Mouse (Mus musculus): ENCODE measurements around the gene Snx7. TPM values are rescaled to one million over a fixed set of nuclear protein-coding genes. Genes with fewer than 3 reads are reported as not detected.

Snx7 gene
- polyA plus RNA-seq (2016; fragmentation: Nextera tagmentation; extraction: Ambion mirVana), result 40.1 and 41.9 TPM in 2 replicates

DNA sequence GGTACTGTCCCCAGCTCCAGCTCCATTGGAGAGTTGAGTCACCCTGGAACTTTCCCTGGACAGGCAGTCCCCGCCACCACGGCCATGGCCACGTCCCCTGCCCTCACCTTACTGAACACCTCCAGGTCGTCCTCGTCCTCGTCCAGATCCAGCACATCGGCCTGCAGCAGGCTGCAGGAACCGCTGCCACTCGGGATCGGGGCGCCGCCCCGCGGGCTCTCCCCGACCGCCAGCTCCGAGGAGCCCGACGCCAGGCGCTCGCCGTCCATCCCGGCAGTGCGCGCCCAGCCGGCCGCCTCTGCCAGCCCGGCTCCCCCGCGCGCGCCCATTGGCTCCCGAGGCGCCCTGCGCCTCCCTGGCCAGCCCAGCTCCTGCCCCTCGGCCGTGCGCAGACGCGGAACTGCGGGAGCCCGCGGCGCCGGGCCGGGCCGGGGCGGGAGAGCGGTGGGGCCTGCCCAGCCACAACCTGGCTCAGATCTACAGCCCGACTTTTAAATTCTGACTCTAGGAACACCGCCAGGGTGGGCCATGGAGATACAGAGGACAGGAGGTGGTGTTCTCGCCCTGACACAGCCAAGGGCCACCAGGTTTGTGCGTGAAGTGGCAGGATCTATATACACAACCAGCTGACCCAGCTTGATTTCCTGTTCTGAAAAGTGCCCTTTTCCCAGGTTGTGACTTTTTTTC, at the start of gene Snx7:
Gene Snx7, minus strand, starts transcription at position 300 of the 687 bp plus-strand sequence.
- Histone ChIP-seq H3K36me3 (no peaks in the 10 kb centered on the region), H3K4me1 (0 out of 2 replicates have a peak, but pooled peaks cover 5% of the 10 kb centered on the region), H3K27ac (peak within 1 kb of the TSS; percentile 88), H3K27me3 (ENCODE audit: insufficient read depth, poor library complexity, severe bottlenecking) (no peaks in the 10 kb centered on the region), H3K4me3 (peak within 1 kb of the TSS; percentile 72), H3K9me3 (no peaks in the 10 kb centered on the region)
- under 1% methylated on average over 53 of the region's 53 CpGs for WGBS
- peak; percentile 90 for DNase-seq (ENCODE audit: low spot score)

DNA sequence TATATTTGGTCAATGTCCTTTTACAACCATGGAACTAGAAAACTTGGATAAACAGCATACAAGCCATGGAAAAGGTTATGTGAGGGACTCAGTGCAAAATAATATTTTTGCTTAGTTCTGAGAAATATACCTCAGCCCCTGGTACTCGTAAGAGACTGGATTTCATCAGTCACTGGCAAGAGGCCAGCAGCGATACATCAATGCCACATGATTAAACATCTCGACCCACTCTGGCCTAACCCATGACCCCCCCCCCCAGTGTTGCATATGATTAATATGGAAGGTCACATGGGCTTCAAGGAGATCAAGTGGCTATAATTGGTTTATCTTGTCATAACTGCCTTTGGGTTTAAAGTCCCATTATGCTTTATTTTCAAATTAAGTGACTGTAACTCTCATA, 46.7 kb upstream of the Snx7 start:
- WGBS, result 66% methylated on average over 3 of the region's 3 CpGs
- DNase-seq (ENCODE audit: low spot score), result no peak
- Histone ChIP-seq H3K4me1 (no peaks in the 10 kb centered on the region), H3K27me3 (ENCODE audit: insufficient read depth, poor library complexity, severe bottlenecking) (no peaks in the 10 kb centered on the region), H3K4me3 (no peak overlapping the region), H3K27ac (no peak overlapping the region), H3K9me3 (no peaks in the 10 kb centered on the region), H3K36me3 (no peaks in the 10 kb centered on the region)

DNA sequence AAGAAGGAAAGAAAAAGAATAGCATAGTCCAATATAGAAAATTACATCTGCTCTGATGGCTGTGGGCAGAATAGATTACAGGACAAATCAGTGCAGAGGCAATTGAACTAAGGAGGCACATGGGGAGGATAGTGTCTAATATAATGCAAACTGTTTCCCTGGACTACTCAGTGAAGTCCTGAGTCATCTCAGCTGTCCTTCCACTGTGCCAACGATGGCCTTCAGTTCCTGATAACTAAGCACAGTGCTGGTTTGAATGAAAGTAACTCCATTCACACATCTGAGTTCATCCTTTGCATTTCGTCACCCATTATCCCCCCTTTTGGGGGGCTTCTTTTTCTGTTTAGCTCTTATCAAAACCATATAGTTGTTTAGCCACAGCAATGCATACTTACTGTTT, 25.0 kb upstream of the Snx7 start:
- H3K27me3 ChIP-seq (ENCODE audit: insufficient read depth, poor library complexity, severe bottlenecking), result no peaks in the 10 kb centered on the region
- 57% methylated on average over 2 of the region's 2 CpGs for WGBS
- no peaks in the 10 kb centered on the region for H3K36me3 ChIP-seq
- no peaks in the 10 kb centered on the region for H3K4me1 ChIP-seq
- no peak for DNase-seq (ENCODE audit: low spot score)
- H3K4me3 ChIP-seq, result no peak overlapping the region
- no peaks in the 10 kb centered on the region for H3K9me3 ChIP-seq
- no peak overlapping the region for H3K27ac ChIP-seq

DNA sequence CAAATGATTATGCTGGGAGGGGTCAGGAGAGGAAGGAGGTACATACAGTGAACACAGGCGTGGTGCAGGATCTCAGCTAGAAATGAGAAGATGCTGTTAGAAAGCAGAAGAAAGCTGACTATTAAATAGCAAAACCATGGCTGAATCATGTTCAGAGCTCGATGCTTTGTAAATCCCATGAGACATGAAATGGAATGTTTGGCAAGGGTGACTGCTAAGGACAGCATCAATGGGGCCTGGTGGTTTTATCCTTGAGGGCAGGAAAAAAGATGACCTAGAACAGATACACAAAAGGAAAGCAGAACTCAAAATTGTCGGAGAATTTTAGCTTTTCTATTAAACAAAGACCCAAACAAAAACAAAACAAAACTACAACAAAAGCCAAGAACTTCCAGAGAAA, 6.7 kb upstream of the Snx7 start:
- Histone ChIP-seq H3K4me1 (no peaks in the 10 kb centered on the region), H3K36me3 (no peaks in the 10 kb centered on the region), H3K27ac (no peak overlapping the region), H3K9me3 (no peaks in the 10 kb centered on the region), H3K4me3 (no peak overlapping the region), H3K27me3 (ENCODE audit: insufficient read depth, poor library complexity, severe bottlenecking) (no peaks in the 10 kb centered on the region)
- WGBS, result 79% methylated on average over 3 of the region's 3 CpGs
- DNase-seq (ENCODE audit: low spot score), result no peak

DNA sequence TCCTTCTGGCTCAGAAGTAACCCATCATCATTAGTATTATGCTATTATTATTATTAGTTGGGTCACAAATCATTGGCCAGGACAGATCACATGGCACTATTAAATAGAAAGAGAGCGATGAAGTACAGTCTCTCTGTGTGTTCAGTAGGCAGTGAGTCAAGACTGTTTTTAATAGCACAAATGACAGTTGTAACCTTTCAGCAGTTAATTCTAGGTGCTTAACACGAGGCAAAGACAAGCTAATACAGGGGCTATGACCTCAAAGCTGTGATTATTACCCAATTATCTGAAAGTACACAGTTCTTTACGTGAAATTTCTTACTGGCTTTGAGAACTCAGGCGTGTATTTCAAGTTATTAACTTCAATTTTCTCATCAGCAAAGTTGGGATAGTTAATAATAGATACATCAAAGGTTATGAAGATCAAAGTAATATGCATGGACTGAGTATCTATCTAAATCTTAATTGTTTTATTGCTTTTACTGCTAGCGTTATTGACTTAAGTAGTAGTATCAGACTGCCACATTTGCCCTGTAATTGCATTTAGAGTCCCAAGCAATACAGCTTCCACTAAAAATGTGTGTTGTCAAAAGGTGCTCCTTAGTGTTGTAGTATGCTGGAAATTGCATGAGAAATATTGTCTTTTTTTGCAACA, 4.6 kb upstream of the Snx7 start:
- Histone ChIP-seq H3K9me3 (no peaks in the 10 kb centered on the region), H3K36me3 (no peaks in the 10 kb centered on the region), H3K4me3 (no peak overlapping the region), H3K27ac (no peak overlapping the region), H3K4me1 (no peaks in the 10 kb centered on the region), H3K27me3 (ENCODE audit: insufficient read depth, poor library complexity, severe bottlenecking) (no peaks in the 10 kb centered on the region)
- no peak for DNase-seq (ENCODE audit: low spot score)
- 76% methylated on average over 5 of the region's 5 CpGs for WGBS

DNA sequence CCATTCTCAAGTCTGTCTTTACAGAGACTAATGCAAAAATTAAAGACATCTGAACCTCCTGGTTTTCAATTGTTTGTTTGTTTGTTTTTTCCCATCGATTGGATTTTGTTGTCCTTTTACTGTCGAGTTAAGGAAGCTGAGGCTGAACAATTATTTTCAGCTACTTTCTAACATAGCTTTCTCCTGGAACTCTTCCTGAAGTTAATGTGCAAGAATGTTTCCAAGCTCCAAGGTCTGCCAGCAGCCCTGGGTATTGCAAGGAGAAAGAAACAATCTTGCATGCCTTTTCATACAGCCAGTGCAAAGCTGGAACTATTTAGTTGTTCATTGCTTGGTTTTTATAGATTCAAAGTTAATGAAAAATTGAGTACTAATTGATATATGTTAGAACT, 584 bp upstream of the Snx7 start:
- Histone ChIP-seq H3K36me3 (no peaks in the 10 kb centered on the region), H3K4me1 (0 out of 2 replicates have a peak, but pooled peaks cover 5% of the 10 kb centered on the region), H3K27me3 (ENCODE audit: insufficient read depth, poor library complexity, severe bottlenecking) (no peaks in the 10 kb centered on the region), H3K9me3 (no peaks in the 10 kb centered on the region), H3K27ac (peak overlapping the region; percentile 88), H3K4me3 (peak overlapping the region; percentile 72)
- 18% methylated on average over 2 of the region's 2 CpGs for WGBS
- DNase-seq (ENCODE audit: low spot score), result no peak

DNA sequence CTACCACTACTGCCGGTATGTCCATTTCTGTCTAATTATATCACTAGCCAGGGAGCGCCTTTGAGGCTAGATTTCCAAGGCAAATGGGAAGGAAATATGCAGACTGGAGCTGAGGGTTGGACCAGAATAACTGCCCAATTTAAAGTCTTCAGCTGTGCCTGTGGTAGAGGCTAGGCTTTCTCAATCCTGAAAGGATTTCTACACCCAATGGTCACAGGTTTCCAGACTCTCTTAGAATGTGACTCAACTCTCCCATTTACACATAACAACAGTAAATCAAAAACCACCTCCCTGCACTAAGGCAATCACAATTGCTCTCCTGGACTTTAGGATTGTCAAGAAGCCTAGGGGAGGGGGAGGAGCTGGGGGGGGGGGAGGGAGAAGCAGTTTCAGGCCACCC, 645 bp downstream of the Snx7 start:
- H3K9me3 ChIP-seq, result no peaks in the 10 kb centered on the region
- no peaks in the 10 kb centered on the region for H3K27me3 ChIP-seq (ENCODE audit: insufficient read depth, poor library complexity, severe bottlenecking)
- 0 out of 2 replicates have a peak, but pooled peaks cover 5% of the 10 kb centered on the region for H3K4me1 ChIP-seq
- DNase-seq (ENCODE audit: low spot score), result no peak
- H3K4me3 ChIP-seq, result peak overlapping the region; percentile 72
- WGBS, result 55% methylated on average over 2 of the region's 2 CpGs
- peak overlapping the region; percentile 88 for H3K27ac ChIP-seq
- H3K36me3 ChIP-seq, result no peaks in the 10 kb centered on the region

DNA sequence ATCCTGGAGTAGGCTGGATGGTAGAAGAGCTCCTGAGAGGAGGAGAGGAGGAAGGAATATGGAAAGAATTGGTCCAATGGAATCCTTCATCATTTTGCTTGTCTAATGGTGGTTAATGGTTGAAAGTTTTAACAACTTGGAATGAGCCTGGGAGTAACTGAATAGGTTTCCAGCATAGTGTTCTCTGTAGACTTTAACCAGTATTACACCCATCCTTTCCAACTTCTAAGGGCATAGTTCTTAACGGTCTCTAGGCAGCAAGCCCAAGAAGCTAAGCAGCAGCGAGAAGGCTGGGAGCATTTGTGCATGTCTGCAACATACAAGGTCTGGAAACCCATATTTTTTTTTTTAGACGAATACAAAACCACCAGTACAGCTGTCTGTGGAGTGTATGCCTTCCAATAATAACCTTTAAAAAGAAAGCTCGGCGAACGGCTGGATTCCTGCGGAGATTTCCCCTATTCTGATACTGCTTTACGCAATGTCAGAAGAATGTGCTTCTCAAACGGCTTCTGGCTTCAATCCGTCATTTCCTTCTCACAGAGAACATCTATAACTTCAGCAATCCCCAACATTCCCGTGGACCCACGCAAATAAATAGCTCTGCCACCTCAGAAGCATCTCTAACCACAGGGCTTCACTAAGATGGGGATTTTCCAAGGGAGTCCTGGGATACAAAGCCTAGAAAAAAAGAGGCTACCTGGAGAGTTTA, 1.9 kb downstream of the Snx7 start:
- no peak for DNase-seq (ENCODE audit: low spot score)
- H3K27ac ChIP-seq, result no peak overlapping the region
- WGBS, result 63% methylated on average over 12 of the region's 12 CpGs

DNA sequence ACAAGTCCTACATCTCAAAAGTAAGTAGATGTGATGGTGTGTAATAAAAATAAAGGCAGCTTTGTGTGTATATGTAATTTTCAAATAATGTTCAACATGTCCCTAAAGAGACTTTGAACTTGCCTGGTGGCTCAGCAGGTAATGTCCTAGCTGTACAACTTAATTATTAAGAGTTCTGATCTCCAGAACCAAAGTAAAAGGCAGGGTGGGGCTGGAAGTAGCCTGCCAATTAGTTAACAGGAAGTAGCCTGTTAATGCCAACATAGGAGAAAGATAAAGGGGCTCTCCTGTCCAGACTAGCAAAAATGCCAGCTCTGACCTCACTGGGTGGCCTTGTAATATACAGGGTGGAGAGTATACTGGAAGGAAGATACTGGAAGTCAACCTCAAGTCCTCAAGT, 3.1 kb downstream of the Snx7 start:
- H3K27me3 ChIP-seq (ENCODE audit: insufficient read depth, poor library complexity, severe bottlenecking), result no peaks in the 10 kb centered on the region
- H3K36me3 ChIP-seq, result peaks cover 3% of the 10 kb centered on the region; the same call in 1 of the 2 replicates
- no peaks in the 10 kb centered on the region for H3K9me3 ChIP-seq
- H3K4me1 ChIP-seq, result peaks cover 9% of the 10 kb centered on the region
- DNase-seq (ENCODE audit: low spot score), result no peak
- no peak overlapping the region for H3K27ac ChIP-seq
- H3K4me3 ChIP-seq, result no peak overlapping the region

More for the DNA sequence above, 1.9 kb downstream of the Snx7 start:
- Histone ChIP-seq H3K9me3 (no peaks in the 10 kb centered on the region), H3K36me3 (no peaks in the 10 kb centered on the region), H3K27me3 (ENCODE audit: insufficient read depth, poor library complexity, severe bottlenecking) (no peaks in the 10 kb centered on the region), H3K4me1 (peaks cover 9% of the 10 kb centered on the region), H3K4me3 (peak overlapping the region; percentile 12; the same call in 1 of the 2 replicates)

DNA sequence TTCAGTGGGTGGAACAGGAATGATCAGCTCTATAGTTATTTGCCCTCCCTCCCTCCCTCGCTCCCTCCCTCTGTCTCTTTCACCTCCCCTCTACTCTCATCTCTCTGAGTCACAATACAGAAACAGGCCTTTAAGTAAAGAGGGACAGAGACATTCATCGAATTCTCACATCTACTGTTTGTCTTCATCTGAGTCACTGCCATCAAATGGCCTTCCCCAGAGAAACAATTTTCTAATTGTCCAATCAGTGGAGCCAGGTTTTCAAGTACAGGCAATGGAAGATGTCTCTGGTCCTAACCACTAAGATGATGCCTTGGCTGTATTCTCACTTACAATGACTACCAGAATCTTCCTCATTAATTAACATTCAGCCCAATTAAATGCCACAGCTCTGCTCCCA, 5.8 kb downstream of the Snx7 start:
- DNase-seq (ENCODE audit: low spot score), result no peak
- 55% methylated on average over 2 of the region's 2 CpGs for WGBS
- no peaks in the 10 kb centered on the region for H3K27me3 ChIP-seq (ENCODE audit: insufficient read depth, poor library complexity, severe bottlenecking)
- H3K4me1 ChIP-seq, result peaks cover 9% of the 10 kb centered on the region
- H3K36me3 ChIP-seq, result peaks cover 13% of the 10 kb centered on the region; the same call in 1 of the 2 replicates
- H3K9me3 ChIP-seq, result no peaks in the 10 kb centered on the region
- no peak overlapping the region for H3K27ac ChIP-seq
- no peak overlapping the region for H3K4me3 ChIP-seq

DNA sequence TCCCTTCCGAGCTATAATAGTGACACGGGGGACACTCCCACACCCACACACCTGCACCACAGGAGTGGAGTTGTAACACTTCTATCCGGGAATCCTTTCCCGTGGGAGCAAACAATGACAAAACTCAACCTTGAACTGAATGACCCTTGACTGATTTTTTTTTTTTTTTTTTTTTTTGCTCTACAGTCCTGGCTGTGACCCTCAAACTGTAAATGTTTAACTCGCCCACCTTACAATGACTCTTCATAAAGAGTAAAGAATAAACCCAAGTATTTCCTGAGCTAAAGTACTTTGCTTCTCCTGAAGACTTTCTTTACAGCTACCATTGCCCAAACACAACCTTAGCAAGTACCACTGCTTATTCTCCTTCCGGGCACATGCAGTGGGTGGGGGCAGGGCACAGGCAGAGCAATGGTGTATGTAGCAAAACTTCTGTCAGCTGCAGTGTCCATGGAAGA, 6.7 kb downstream of the Snx7 start:
- whole genome bisulfite sequencing, result 84% methylated on average over 6 of the region's 6 CpGs
- Histone ChIP-seq H3K27me3 (ENCODE audit: insufficient read depth, poor library complexity, severe bottlenecking) (no peaks in the 10 kb centered on the region), H3K4me1 (peaks cover 4% of the 10 kb centered on the region), H3K36me3 (peaks cover 13% of the 10 kb centered on the region; the same call in 1 of the 2 replicates), H3K4me3 (no peak overlapping the region), H3K27ac (no peak overlapping the region), H3K9me3 (no peaks in the 10 kb centered on the region)
- DNase-seq (ENCODE audit: low spot score), result no peak

DNA sequence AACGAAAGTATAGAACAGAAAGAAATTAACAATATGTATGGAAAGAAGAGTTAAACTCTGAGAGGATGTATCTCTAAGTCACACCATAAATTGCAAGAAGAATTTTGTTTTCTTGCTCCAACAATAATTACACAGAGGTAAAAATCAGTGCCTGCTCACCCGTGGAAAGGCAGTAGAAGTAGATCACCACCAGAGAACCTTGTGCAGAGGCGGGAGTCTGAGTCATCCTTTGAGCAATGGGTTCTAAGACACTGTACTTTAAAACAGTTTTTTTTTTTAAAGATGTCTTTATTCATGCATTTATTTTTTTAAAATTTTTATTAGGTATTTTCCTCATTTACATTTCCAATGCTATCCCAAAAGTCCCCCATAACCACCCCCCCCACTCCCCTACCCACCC, 9.7 kb downstream of the Snx7 start:
- WGBS, result 85% methylated on average over 3 of the region's 3 CpGs
- Histone ChIP-seq H3K27ac (no peak overlapping the region), H3K27me3 (ENCODE audit: insufficient read depth, poor library complexity, severe bottlenecking) (no peaks in the 10 kb centered on the region), H3K36me3 (peaks cover 13% of the 10 kb centered on the region; the same call in 1 of the 2 replicates), H3K4me1 (peaks cover 4% of the 10 kb centered on the region), H3K4me3 (no peak overlapping the region), H3K9me3 (no peaks in the 10 kb centered on the region)
- DNase-seq (ENCODE audit: low spot score), result no peak

DNA sequence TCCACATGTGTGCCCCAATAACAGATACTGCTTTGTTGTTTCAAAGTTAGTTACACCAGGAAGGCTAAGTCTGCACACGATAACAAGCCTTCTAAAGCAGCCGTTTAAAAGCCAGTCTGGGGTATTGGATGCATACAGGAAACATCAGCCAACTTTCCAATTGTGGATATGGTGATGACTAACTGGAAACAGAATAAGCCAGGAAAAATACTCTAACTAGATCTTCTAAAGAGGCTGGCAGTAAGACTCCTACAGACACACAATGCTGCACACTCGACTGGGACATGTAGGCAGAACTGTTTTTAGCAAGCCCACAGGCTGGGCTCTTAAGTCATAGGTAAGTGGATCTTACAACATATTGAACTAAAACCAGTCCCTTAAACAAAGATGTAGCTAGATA, 15.0 kb downstream of the Snx7 start:
- Histone ChIP-seq H3K4me3 (no peak overlapping the region), H3K9me3 (no peaks in the 10 kb centered on the region), H3K36me3 (no peaks in the 10 kb centered on the region), H3K27ac (no peak overlapping the region), H3K27me3 (ENCODE audit: insufficient read depth, poor library complexity, severe bottlenecking) (no peaks in the 10 kb centered on the region), H3K4me1 (no peaks in the 10 kb centered on the region)
- DNase-seq (ENCODE audit: low spot score), result no peak
- WGBS, result 55% methylated on average over 3 of the region's 3 CpGs
